Mouse (Mus musculus) MEL (cell line): ENCODE results near the gene Kcnmb1.

Experiments used
- CTCF ChIP-seq, 3 experiments: IDR thresholded peaks in 2 of 3; conservative IDR thresholded peaks in 1 of 3; 2 replicates each; pipeline ENCODE4 v1.5.1; 2011 to 2012; ENCODE audit warnings: low read length in 3 of 3, low read depth in 2 of 3, mild to moderate bottlenecking in 2 of 3, improper control_type of control experiment in 1 of 3, inconsistent platforms in 1 of 3, mixed read lengths in 1 of 3, moderate library complexity in 1 of 3; ENCODE audit not compliant: control insufficient read depth in 1 of 3, insufficient read depth in 1 of 3, poor library complexity in 1 of 3, severe bottlenecking in 1 of 3
- EP300 ChIP-seq, 2 experiments: IDR thresholded peaks; 2 replicates each; pipeline ENCODE4 v1.6.1; 2011; ENCODE audit warnings: improper control_type of control experiment in 2 of 2, low read length in 2 of 2, low read depth in 1 of 2, mild to moderate bottlenecking in 1 of 2
- GABPA ChIP-seq: IDR thresholded peaks from 2 replicates; pipeline ENCODE4 v1.6.1; 2012; ENCODE audit warnings: low read depth, mild to moderate bottlenecking, inconsistent platforms, low read length, improper control_type of control experiment, moderate library complexity
- JUND ChIP-seq: IDR thresholded peaks from 2 replicates; pipeline ENCODE4 v1.6.1; 2011; ENCODE audit warnings: low read depth, mild to moderate bottlenecking, improper control_type of control experiment, low read length
- KAT2A ChIP-seq: conservative IDR thresholded peaks from 2 replicates; pipeline ENCODE4 v1.6.1; 2012; ENCODE audit warnings: low read depth, low read length, improper control_type of control experiment, inconsistent platforms
- MAX ChIP-seq: IDR thresholded peaks from 2 replicates; pipeline ENCODE4 v1.6.1; 2011; ENCODE audit warnings: low read length, improper control_type of control experiment
- MEF2A ChIP-seq: IDR thresholded peaks from 2 replicates; pipeline ENCODE4 v1.6.1; 2014; ENCODE audit warnings: low read depth, mild to moderate bottlenecking, inconsistent platforms, low read length, improper control_type of control experiment; ENCODE audit not compliant: poor library complexity, insufficient replicate concordance, severe bottlenecking; ENCODE audit errors: extremely low read depth
- NELFE ChIP-seq: IDR thresholded peaks from 2 replicates; pipeline ENCODE4 v1.6.1; 2011; ENCODE audit warnings: low read depth, low read length, improper control_type of control experiment
- POLR2A ChIP-seq, 2 experiments: IDR thresholded peaks; 2 replicates each; pipeline ENCODE4 v1.6.1; 2011 to 2012; ENCODE audit warnings: low read length in 2 of 2, mild to moderate bottlenecking in 2 of 2, control low read depth in 1 of 2, improper control_type of control experiment in 1 of 2, low read depth in 1 of 2, moderate library complexity in 1 of 2; ENCODE audit not compliant: control insufficient read depth in 1 of 2, insufficient read depth in 1 of 2, poor library complexity in 1 of 2
- UBTF ChIP-seq: IDR thresholded peaks from 2 replicates; pipeline ENCODE4 v1.6.1; 2012; ENCODE audit warnings: low read depth, mild to moderate bottlenecking, inconsistent platforms, low read length, improper control_type of control experiment, moderate library complexity, borderline replicate concordance; ENCODE audit not compliant: insufficient read depth
- USF1 ChIP-seq: IDR thresholded peaks from 2 replicates; pipeline ENCODE4 v1.6.1; 2014; ENCODE audit warnings: low read depth, mild to moderate bottlenecking, inconsistent platforms, low read length, improper control_type of control experiment, moderate library complexity
- USF2 ChIP-seq, 2 experiments: IDR thresholded peaks; 2 replicates each; pipeline ENCODE4 v1.6.1; 2011 to 2012; ENCODE audit warnings: improper control_type of control experiment in 2 of 2, low read length in 2 of 2, borderline replicate concordance in 1 of 2, inconsistent platforms in 1 of 2, low read depth in 1 of 2, mild to moderate bottlenecking in 1 of 2; ENCODE audit not compliant: insufficient read depth in 1 of 2
- ZKSCAN1 ChIP-seq: IDR thresholded peaks from 2 replicates; pipeline ENCODE4 v1.6.1; 2012; ENCODE audit warnings: low read depth, mild to moderate bottlenecking, inconsistent platforms, low read length, improper control_type of control experiment, moderate library complexity
- ZNF384 ChIP-seq: IDR thresholded peaks from 2 replicates; pipeline ENCODE4 v1.6.1; 2012; ENCODE audit warnings: low read depth, mild to moderate bottlenecking, inconsistent platforms, low read length, improper control_type of control experiment

GRCm38 (mm10) chr11:34009316-34010087, 46.7 kb downstream of the Kcnmb1 start:
- TF ChIP-seq MAX: no peak
- no peak for TF ChIP-seq USF1
- no peak for TF ChIP-seq EP300 (IDR thresholded peaks at IDR 0.05; ENCODE audit: low read depth in 1 of 2, low read length in 2 of 2)
- no peak for TF ChIP-seq CTCF (IDR thresholded peaks at IDR 0.05 in 2 of 3, conservative IDR thresholded peaks at IDR 0.05 in 1 of 3; ENCODE audit: control insufficient read depth in 1 of 3, insufficient read depth in 1 of 3, low read depth in 2 of 3, low read length in 3 of 3, poor library complexity in 1 of 3, severe bottlenecking in 1 of 3)
- no peak; the same call in 1 of the 2 replicates for TF ChIP-seq GABPA
- TF ChIP-seq POLR2A (IDR thresholded peaks at IDR 0.05; ENCODE audit: control insufficient read depth in 1 of 2, insufficient read depth in 1 of 2, low read depth in 1 of 2, low read length in 2 of 2, poor library complexity in 1 of 2): peak in 1 of 2 experiments; percentile 28; a peak in 1 of 4 replicates
- TF ChIP-seq ZKSCAN1: no peak
- no peak for TF ChIP-seq USF2 (IDR thresholded peaks at IDR 0.05; ENCODE audit: borderline replicate concordance in 1 of 2, insufficient read depth in 1 of 2, low read depth in 1 of 2, low read length in 2 of 2)
- no peak for TF ChIP-seq UBTF
- TF ChIP-seq ZNF384: no peak
- TF ChIP-seq KAT2A: no peak
- peak; percentile 8; the same call in 1 of the 2 replicates for TF ChIP-seq JUND
- TF ChIP-seq MEF2A: no peak
- TF ChIP-seq NELFE: no peak
